Mouse (Mus musculus): ENCODE measurements around the gene Prr12.

GRCm38 (mm10) chr7:45026256-45026655, 26.4 kb downstream of the Prr12 start:
- TF ChIP-seq POLR2A (IDR thresholded peaks at IDR 0.05; ENCODE audit: borderline replicate concordance, extremely low read depth, insufficient read depth, insufficient read length, poor library complexity, severe bottlenecking) (no peak), CTCF (IDR thresholded peaks at IDR 0.05; ENCODE audit: borderline replicate concordance, extremely low read depth, insufficient read depth, insufficient read length) (no peak)
